Mouse (Mus musculus) liver, embryonic 11.5 days (tissue): Measurements from ENCODE around the gene Nup88. TPM values are rescaled to one million over a fixed set of nuclear protein-coding genes. Genes with fewer than 3 reads are reported as not detected.
"Not testable (repeated sequence)": the region's sequence is repeated elsewhere in the genome, so short reads cannot be mapped to it uniquely, and the experiment has no call there.

Experiments used
- ATAC-seq: fragments of 200-750 bp; cut with Nextera tagmentation; replicated peaks from 2 replicates; pipeline ENCODE4 v1.8.0; 2017; ENCODE audit warnings: moderate number of reproducible peaks, mild to moderate bottlenecking, moderate TSS enrichment, moderate library complexity; ENCODE audit not compliant: low FRiP score
- DNase-seq: peaks from one replicate; pipeline ENCODE4 v3.0.0-alpha.2; 2017; ENCODE audit warnings: low spot score
- H3K27ac ChIP-seq: fragments of 300-500 bp; sonication (generic); 2 replicates; pipeline ENCODE4 v1.5.1; 2014; ENCODE audit warnings: mild to moderate bottlenecking, low read depth, low read length, control low read depth
- H3K27me3 ChIP-seq: fragments of 300-500 bp; sonication (generic); replicated peaks from 2 replicates; pipeline ENCODE4 v1.6.1; 2014; ENCODE audit warnings: low read length, mixed read lengths; ENCODE audit not compliant: control insufficient read depth, insufficient read depth
- H3K36me3 ChIP-seq: fragments of 300-500 bp; sonication (generic); 2 replicates; pipeline ENCODE4 v1.6.1; 2014; ENCODE audit warnings: mild to moderate bottlenecking, low read length, moderate library complexity, mixed read lengths; ENCODE audit not compliant: control insufficient read depth, insufficient read depth
- H3K4me1 ChIP-seq: fragments of 300-500 bp; sonication (generic); replicated peaks from 2 replicates; pipeline ENCODE4 v1.6.1; 2014; ENCODE audit warnings: low read length, mixed read lengths; ENCODE audit not compliant: control insufficient read depth, insufficient read depth
- H3K4me2 ChIP-seq: fragments of 300-500 bp; sonication (generic); 2 replicates; pipeline ENCODE4 v1.6.1; 2014; ENCODE audit warnings: mild to moderate bottlenecking, control low read depth, moderate library complexity
- H3K4me3 ChIP-seq: fragments of 300-500 bp; sonication (generic); 2 replicates; pipeline ENCODE4 v1.5.1; 2014; ENCODE audit warnings: low read depth, low read length, control low read depth
- H3K9ac ChIP-seq: fragments of 300-500 bp; sonication (generic); 2 replicates; pipeline ENCODE4 v1.6.1; 2014; ENCODE audit warnings: low read depth, low read length, control low read depth
- H3K9me3 ChIP-seq: fragments of 300-500 bp; sonication (generic); 2 replicates; pipeline ENCODE4 v1.6.1; 2016; ENCODE audit warnings: low read length, inconsistent platforms, mixed read lengths; ENCODE audit not compliant: control insufficient read depth
- WGBS: fragments of 180-500 bp; shearing (Covaris S2); extraction: QIAGEN DNeasy Blood & Tissue Kit; methylation state at CpG from one replicate; pipeline ENCODE4 v1.1.7; 2014; 5-methylcytosine and 5-hydroxymethylcytosine counted together
- polyA plus RNA-seq: library from polyadenylated mRNA; unstranded; fragments of >200 nt; fragmentation: Nextera tagmentation; extraction: Ambion mirVana; gene quantifications from 2 replicates; pipeline ENCODE4 v1.2.1, GENCODE M21; 2014

Nup88 gene
- polyA plus RNA-seq, 1 experiment from 2014 or later: 125 TPM

GRCm38 (mm10) chr11:70906681-70907080 lies 63.1 kb downstream of the Nup88 start:
- ATAC-seq: no peak
- Histone ChIP-seq H3K9me3 (no peaks in the 10 kb centered on the region), H3K9ac (no peak overlapping the region), H3K27ac (no peak overlapping the region), H3K4me3 (no peak overlapping the region), H3K27me3 (no peaks in the 10 kb centered on the region), H3K4me2 (no peak overlapping the region), H3K4me1 (no peaks in the 10 kb centered on the region), H3K36me3 (peaks cover 23% of the 10 kb centered on the region)
- DNase-seq: no peak
- 75% methylated on average over 3 of the region's 3 CpGs for WGBS

GRCm38 (mm10) chr11:70898182-70898581 lies 71.6 kb downstream of the Nup88 start:
- not testable (repeated sequence) for H3K4me3 ChIP-seq, H3K9me3 ChIP-seq, H3K27ac ChIP-seq, H3K4me1 ChIP-seq, H3K9ac ChIP-seq, H3K27me3 ChIP-seq, H3K4me2 ChIP-seq, DNase-seq, ATAC-seq
- WGBS: 89% methylated on average over 5 of the region's 5 CpGs
- peaks cover 23% of the 10 kb centered on the region for H3K36me3 ChIP-seq

- 77% methylated on average over 3 of the region's 3 CpGs for WGBS
- H3K4me2 ChIP-seq: no peak overlapping the region
Observed at GRCm38 (mm10) chr11:70897680-70898079, 72.1 kb downstream of the Nup88 start.

More at GRCm38 (mm10) chr11:70897680-70898079, 72.1 kb downstream of the Nup88 start:
- Histone ChIP-seq H3K27me3 (no peaks in the 10 kb centered on the region), H3K4me1 (no peaks in the 10 kb centered on the region), H3K27ac (no peak overlapping the region), H3K9me3 (peaks cover 2% of the 10 kb centered on the region; the same call in 1 of the 2 replicates), H3K9ac (no peak overlapping the region), H3K36me3 (peaks cover 23% of the 10 kb centered on the region), H3K4me3 (no peak overlapping the region)
- no peak for ATAC-seq
- DNase-seq: no peak

Other genes with a start within 250 kb of the Nup88 start
- gene Zfp3, start 205.8 kb downstream of the Nup88 start, polyA plus RNA-seq: 3.3 and 4.0 TPM in 2 replicates
- gene Scimp, start 157.4 kb downstream of the Nup88 start, polyA plus RNA-seq: 0.30 and 0.82 TPM in 2 replicates
- gene Rabep1, start 125.2 kb downstream of the Nup88 start, polyA plus RNA-seq: 25.7 and 28.9 TPM in 2 replicates
- 111 and 124 TPM in 2 replicates for gene Rpain, start 240 bp upstream of the Nup88 start, polyA plus RNA-seq
- gene C1qbp, start 13.1 kb upstream of the Nup88 start, polyA plus RNA-seq: 568 and 569 TPM in 2 replicates
- gene Dhx33, start 34.5 kb upstream of the Nup88 start, polyA plus RNA-seq: 24.2 and 26.6 TPM in 2 replicates
- gene Mis12, start 49.6 kb upstream of the Nup88 start, polyA plus RNA-seq: 31.3 and 31.9 TPM in 2 replicates
- 49.5 and 51.6 TPM in 2 replicates for gene Derl2, start 49.9 kb upstream of the Nup88 start, polyA plus RNA-seq
- gene 6330403K07Rik, start 63.5 kb upstream of the Nup88 start, polyA plus RNA-seq: 16.3 and 20.6 TPM in 2 replicates
- 0.09 and 0.27 TPM in 2 replicates for gene Nlrp1a, start 174.7 kb upstream of the Nup88 start, polyA plus RNA-seq